Mouse (Mus musculus) layer of hippocampus, postnatal 36 days (tissue): ENCODE measurements around the gene Ctnnbl1. TPM values are rescaled to one million over a fixed set of nuclear protein-coding genes. Genes with fewer than 3 reads are reported as not detected.

Source experiments
- DNase-seq, 2 experiments: peaks; one replicate each; pipeline ENCODE4 v3.0.0; 2022
- total RNA-seq, 2 experiments: library from RNA; stranded (reverse); gene quantifications; 2 replicates each; pipeline ENCODE4 v1.2.3; 2021

Ctnnbl1 gene
- total RNA-seq, result 10 to 100 TPM; 30.6 to 33.0 TPM

DNA sequence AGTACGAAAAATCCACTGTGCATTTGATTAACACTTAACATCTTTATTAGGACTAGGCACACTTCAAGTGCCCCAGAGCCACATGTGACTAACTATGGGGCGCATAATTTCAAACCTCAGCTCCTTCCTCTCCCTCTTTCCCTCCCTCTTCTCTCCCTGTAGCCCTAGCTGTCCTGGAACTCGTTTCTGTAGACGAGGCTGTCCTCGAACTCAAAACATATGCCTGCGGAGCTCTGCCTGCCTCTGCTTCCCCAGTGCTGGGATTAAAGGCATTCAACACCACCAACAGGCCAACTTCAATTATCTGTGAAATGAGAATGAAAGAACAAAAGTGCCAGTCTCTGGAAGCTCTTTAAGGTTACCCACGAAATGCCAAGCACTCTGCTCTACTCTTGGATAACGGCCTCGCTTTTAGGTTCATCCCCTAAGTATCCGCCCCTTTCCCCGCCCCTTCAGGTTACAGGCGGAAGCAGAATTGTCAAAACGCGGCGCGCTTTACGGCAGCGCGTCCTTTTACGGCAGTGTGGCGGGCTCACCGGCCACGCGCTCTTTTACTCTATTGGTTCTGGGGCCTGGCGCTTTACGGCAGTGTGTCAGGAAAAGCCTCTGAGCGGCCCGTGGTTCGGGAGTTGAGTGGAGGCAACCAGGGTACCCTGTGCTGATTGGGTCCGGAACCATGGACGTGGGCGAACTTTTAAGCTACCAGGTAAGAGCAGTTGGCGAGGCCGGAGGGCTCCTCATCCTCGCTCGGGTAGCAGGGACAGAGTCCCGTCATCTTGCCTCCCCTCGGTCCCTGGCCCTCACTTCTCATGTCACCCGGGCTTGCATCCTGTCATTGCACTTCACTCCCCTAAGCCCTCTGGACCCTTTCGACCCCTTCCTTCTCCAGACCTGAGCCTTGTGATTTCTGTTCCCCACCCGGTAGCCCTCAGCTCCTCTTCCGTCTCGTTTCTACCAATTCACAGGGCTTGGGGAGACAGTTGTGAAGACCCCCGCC, at the start of gene Ctnnbl1:
Gene Ctnnbl1, plus strand, starts transcription at position 548 of the 997 bp plus-strand sequence.
- peak; percentile 100 for DNase-seq

DNA sequence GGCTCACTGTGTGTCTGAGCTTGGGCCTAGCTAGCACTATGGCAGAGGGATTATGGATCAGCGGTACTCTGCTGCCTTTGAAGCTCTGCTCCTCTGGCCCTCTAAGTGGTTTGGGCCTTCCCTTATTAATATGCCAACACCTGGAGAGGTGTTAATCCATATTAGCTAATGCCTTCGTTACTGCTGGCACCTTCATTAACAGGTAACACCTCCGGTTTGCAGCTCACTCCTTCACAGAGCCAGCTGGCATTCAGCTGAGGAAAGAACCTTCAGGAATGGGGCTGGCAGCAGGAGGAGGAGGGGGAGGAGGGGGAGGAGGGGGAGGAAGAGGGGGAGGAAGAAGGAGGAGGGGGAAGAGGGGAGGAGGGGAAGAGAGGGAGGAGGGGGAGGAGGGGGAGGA, 49.7 kb upstream of the Ctnnbl1 start:
- no peak for DNase-seq

DNA sequence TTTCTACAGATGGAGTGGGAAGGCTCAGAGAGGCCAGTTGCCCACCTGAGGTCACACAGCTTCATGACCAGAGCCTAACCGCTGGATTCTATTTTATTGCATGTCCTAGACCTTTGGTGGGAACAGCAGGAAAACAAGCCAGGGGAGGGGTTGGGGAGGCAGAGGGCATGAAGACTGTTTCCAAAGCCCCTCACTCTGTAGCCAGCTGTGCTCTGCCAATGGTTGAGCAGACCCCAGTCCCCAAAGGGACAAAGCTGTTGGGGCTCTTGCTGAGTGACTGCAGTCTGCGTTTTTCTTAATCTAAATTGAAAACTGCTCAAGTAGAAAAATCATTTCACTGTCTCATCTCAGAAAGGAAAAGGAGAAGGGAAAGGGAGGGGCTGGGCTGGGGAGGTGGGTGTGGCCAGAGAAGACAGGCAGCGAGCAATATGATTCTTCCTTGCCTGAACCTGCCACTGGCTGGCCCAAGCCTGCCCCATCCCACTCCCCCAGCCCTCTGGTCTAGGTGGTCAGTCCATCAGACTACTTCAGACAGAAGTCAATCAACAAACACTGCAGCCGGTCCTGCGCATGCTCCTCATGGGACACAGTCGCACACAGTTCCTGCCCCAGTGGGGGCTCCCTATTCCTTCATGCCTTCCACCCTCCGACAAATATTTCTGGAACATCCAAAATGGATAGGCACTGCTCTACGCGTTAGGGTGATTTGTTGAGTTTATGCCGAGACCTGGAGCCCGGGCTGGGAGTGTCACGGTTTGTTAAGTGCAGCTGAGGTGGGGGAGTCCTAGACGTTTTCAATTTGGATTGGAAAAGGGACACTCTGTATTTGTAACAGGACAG, 45.7 kb upstream of the Ctnnbl1 start:
- DNase-seq, result no peak

DNA sequence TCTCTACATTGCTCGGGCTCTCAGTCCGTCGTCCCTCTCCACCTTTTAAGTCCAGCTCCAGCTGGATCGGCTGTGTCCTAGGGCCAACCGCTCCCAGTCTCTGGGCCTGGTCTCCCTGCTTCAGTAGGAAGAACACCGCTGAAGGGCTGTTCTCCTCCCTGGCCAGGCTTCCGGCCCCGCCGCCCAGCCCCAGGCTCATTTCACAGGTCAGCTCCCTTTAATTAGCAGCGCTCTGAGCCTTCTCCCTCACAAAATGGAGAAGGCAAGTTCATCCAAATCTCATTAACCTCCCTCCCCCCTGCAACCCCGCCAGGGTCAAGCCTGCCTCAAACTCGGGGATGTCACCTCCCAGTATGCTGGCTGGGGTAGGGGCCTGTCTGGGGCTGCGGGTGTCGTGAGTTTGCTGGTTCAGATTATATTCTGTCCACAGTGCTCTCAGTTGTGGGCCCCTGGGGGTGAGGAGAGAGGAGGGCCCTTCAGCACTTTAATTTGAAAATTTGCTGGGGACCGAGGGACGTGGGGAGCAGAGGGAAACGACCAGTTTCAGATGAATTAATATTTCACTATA, 44.8 kb upstream of the Ctnnbl1 start:
- DNase-seq, result no peak

DNA sequence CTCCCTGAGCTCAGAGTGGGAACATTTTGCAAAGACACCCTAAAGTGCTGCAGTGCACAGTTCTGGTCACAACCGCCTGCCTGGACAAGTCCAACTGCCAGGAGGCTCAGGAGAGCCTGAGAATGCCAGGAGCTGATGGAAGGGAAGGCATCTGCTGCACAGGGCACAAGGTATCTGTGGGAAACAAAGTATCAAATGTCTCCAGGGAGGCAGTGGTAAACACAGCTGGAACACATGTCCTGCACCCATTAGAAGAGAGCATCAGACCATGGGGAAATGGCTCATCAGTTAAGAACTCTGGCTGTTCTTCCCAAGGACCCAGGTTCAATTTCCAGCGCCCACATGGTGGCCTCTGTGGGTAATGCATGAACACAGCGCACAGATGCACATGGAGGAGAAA, 43.6 kb upstream of the Ctnnbl1 start:
- DNase-seq, result no peak

DNA sequence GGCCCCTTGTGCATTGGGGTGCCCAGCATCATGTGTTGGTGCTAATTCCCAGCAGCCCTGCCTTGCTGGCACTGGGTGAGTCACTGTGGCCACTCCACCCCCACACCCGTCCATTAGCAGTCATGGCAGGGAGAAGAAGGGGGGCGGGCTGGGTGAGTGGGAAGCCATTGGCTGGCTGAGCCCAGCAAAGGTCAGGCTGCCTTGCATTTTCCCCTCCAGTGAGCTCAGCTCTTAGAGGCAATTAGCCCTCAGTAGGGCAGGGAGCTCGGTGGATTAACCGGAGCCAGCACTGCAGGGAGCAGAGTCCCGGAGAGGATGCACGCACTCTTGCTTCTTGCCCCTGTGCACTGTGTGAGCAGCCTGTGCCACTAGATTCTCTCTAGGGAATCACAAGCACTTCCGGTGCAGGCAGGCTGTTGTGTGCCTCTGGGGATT, 40.9 kb upstream of the Ctnnbl1 start:
- DNase-seq, result peak; percentile 24 to 53

DNA sequence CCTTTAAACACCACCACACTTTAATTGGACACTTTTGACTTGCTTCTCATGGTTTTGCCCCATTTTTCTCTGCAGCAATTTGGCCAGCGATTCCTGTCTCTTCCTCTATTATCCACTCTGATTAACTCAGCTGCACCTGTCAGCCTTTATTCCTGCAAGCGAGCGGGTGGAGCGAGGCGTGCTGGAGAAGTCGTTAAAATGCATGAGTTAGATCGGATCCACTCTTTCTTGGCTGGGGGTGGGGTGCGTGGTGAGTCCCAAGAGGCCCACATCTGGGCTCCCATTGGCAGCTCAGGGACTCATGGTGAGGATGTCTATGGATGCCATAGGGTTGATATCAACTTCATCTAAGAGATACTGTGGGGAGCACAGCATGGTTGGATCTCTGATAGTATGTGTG, 34.0 kb upstream of the Ctnnbl1 start:
- peak in 1 of 2 experiments; percentile 9 for DNase-seq

DNA sequence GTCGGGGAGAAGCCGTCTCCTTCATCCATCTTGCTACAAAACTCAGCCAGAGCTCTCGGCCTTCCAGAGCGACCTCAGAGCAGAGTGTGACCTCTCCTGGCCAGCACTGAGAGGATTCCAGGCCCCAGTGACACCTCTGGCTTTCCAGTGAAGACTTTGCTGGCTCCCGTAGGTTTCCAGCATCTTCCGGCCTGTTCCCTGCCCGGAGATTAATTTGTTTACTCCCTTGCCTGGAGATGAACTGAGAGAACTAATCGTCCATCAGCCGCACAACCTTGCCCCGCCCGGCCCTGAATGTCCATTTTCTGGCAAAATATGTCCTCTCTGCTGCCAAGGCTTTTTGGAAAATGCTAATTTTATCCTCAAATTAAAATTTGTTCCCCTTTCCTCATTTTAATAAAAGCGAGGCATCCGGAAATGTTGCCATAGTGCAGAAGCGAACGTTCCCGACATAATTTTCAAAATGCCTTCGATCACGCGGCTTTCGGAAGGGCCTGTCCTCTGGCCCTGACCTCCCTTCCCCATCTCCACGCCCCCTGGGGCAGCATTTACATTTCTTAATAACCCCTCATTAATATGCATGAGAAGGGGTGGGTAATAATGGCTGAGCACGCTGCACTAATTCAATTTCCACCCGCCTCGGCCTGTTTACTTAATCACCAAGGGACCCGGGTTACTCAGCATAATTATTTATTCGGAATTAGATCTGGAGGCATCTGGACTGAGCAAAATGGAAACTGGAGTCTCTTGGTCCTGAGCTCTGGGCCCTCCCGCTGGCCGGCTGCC, 32.0 kb upstream of the Ctnnbl1 start:
- DNase-seq, result peak in 1 of 2 experiments; percentile 35

DNA sequence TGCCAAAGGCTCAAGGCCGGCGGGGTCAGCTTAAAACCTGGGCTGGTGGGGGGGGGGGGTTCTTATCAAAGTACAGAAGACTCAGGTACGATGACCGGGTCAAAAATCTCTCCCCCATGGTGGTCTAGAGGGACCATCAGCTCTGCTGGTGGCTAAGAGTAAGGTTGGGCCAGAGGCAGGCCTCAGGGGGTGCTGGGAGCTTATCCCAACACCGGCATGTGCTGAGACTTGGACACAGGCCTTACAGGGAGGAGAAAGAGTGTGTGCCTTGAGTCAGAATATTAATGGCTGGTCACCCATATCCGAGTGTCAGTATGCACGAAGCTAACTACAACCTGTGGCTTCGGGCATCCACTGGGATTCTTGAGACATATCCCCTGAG, 31.4 kb upstream of the Ctnnbl1 start:
- no peak for DNase-seq

DNA sequence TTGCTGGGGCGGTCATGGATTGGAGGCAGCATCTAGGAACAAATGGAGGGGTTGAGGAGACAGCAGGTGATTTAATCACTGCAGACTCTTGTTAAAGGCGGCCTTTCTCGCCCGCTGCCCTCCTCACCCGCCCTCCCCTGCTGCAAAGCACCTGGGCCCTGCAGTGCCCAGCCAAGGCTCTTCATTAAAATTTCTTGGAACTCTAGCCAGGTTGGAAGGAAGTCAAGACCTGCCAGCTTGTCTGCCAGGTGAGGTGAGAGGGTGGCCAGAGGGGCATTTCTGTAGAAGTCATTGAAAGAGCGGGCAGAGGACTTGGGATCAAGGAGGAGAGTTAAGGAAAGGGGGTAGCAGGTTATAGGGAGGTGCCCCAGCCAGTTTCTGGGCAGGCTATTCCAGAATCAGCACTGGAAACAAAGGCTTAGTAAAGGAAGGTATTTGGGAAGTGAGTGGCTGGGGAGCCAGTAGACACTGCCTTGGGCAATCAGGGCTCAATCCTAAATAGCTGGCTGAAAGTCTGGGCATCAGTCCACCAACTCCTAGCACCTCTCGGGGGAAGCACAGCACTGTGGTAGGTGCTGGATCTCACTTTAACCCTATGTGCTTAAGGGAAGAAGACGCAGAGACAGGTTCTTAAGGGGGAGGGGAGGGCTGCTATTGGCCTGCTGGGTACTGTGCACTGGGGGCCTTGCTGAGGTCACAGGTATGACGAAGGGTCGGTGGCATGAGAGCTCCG, 29.8 kb upstream of the Ctnnbl1 start:
- no peak for DNase-seq

DNA sequence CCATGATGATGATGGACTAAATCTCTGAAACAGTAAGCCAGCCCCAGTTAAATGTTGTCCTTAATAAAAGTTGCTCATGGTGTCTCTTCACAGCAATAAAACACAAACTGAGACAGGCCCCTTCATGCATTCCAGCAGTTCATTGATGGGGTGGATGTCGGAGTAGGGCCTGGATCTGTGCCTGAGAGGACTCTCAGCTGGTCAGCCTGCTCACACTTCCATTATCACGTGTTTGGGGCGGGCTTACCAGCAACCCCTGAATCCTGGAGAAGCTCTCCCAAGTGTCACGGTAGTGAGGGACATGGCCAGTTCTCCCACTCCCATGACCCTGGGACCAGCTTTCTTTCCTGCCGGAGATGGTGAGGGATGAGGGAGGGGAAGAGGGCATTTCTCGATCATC, 24.5 kb upstream of the Ctnnbl1 start:
- DNase-seq, result no peak

DNA sequence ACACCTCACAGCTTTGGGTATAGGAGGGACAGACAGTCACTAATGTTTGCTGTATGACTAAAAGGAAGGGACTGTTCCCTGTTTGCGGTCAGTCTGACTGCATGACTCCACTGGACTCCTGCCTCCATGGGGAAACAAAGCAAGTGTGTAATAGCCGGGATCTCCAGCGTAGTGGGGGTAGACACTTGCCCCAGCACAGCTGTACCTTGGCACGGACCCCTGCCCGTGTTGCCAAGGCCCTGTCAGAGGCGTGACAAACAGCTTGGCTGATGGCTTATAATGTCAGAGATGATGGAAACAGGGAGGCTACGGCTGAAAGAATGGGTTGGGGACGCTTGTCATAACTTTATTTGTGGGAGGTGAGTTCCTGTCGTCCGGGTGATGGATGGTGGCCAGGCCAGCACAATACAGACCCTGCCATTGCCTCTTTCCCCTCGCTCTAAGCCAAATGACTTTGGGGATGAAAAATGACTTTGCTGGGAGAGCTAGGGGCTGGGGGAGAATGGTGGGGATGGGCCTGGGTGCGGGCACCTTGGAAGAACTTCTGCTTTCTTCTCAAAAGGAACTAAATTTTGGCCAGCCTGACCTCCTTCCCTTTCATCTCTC, 21.5 kb upstream of the Ctnnbl1 start:
- DNase-seq, result peak in 1 of 2 experiments; percentile 21

DNA sequence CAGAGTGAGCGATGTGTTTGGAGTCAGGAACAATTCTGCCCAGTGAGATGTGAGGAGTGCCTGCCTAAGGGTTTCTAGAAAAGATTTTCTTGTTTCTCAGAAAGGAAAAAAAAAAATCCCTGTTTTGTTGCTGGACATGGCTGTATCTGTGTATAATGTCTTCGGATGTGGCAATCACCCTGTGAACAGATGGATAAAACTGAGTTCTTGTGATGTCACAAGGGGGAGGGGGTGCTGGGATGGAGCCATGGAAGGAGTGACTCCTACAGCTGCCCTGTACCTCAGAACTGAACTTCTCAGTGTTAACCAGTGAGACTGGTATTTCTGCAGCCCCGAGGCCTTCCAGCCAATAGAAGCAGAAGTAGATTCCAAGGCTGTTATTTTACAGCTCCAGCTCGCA, 18.8 kb upstream of the Ctnnbl1 start:
- no peak for DNase-seq

DNA sequence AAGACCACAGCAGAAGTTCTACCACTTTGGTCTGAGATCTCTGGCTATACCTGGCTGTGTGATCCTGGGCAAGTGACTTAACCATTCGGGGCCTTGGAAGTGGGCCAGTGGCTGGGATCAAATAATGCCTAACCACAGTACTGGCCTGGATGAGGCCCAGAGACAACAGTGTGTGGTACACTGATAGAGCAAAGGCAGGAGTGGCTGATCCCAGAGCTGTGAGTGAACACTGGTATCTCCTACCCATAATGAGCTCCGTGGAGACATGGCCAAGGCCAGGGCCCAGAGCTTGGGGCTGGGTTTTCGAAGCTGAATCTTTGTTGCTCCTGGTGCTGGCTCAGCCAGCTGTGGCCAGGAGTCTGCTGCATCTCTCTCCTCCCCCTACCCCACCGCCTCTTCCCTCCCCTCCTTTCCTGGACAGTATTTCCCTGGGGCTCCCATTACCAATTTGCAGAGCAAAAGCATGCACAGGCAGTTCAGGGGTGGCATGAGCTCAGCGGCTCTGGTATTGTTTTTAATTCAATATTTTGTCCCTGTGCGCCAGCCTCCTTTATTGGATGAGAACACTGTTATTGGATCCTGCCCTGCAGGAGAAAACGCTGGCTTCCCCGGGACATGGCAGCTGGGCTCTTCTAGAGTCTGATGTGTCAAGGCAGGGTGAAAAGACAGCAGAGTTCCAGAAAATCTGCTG, 13.2 kb upstream of the Ctnnbl1 start:
- DNase-seq, result no peak

DNA sequence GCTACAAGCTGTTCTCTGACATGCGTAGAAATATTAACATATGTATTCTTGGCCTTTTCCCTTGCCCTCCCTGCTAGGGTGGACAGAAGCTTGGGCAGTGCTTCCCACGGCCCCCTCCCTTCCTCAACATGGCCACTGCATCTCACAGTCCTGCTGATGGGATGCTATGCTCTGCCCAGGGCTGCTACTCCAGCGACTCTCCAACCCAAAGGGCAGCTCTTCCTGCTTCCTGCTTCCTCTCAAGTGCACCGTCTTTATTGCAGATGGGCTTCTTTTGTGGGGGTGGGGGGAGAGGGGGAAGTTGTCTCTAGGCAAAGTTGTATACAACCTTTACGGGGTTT, 12.7 kb upstream of the Ctnnbl1 start:
- DNase-seq, result no peak

DNA sequence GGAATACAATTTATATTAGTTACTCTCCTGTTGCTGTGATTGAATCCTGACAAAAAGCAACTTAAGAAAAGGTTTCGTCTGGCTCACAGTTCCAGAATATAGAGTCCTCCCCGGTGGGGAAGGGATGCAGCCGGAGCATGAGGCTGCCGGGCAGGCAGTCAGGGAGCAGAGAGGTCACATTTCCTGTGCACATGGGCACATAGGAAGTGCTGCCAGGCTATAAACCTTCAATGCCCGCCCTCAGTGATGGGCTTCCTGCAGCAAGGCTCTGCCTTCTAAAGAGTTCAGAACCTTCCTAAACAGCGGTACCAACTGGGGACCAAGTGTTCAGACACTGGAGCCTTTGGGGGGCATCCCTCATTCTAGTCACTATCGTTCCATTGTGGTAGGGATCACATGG, 7.4 kb downstream of the Ctnnbl1 start:
- DNase-seq, result no peak

DNA sequence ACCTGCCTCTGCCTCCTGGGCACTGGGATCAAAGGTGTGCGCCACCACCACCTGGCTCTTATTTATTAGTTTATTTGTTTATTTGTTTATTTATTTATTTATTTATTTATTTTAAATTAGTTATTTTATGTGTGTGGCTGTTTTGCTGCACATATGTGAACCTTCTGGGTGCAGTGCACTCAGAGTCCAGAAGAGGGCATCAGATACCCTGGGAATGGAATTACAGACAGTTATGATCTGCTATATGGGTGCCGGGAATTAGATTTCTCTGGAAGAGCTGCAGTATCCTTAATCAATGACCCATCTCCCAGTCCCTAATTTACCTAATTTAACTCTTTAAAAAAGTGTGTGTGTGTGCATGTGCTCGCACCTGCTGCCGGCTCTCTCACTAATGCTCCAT, 8.5 kb downstream of the Ctnnbl1 start:
- DNase-seq, result no peak

DNA sequence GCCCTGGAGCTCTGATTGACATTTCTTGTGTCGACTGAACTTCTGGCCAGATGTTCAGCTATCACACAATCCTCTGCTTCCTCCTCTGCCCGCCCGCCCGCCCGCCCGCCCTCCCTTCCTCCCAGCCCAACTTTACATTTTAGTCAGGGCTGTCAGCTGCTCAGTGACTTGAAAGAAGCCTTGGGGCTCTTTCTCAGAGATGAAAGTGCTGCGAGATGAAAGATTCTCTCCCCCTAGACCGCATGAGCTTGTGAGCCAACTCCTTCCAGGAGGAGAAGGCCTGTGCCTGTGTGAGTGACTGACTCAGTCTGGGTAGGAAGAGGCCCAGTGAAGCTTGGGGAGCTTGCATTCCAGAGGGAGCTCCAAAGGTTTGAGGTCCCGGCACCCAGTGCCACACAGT, 9.4 kb downstream of the Ctnnbl1 start:
- no peak for DNase-seq

DNA sequence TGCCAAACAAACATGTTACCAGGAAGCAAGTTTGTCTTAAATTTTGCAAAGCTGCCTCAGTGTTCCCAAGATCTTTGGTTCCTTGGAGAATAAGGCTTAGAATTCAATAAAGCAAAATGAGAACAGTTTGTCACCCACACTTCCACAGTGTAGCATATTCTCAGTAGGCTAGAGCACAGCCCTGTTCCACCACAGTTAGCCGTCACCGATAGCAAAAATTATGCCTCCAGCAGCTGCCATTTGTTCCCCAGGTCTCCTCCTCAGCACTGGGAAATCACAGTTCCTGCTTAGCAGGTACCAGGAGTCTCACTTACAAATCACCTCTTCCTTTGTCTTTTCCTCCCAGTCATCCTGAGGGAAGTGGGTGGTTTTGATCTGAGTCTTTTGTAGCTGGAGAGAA, 10.8 kb downstream of the Ctnnbl1 start:
- no peak for DNase-seq

DNA sequence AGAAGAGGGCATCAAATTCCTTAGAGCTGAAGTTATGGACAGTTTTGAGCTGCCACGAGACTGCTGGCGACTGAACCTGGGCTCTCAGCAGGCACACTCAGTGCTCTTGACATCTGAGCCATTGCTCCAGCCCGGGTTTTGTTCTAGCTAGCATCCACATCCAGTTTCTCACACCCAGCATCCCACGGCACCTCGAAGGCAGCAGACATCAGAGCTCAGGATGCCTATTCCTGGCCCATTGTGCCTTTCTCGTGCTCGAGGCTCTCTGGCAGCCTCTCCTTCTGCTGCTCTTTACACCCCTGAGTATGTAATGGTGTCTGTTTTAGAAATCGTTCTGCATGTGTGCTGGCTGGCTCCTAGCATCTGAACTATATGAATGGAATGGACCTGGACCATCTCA, 13.3 kb downstream of the Ctnnbl1 start:
- no peak for DNase-seq
